21 mouse cellular contexts compared by ENCODE assay signal in the genomic region with DNA sequence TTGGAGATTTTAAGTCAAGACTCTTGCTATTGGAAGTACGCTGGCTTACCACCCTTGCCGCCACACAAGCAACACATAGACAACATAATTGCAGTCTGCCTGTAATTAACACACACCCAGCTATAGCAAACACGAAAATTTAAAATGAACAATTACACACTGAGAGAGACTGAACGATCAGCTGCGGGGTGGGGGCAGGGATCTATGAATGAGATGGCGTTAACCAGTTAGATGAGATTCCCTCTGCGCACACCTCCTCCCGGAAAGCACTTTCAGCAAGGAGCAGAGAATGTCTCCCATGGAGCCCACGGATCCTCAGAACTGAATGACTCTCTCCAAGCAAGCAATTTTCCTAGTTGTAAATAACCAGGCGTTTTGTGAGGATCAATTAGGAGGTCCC.
A peak's percentile ranks its signal among the peaks of the same experiment; 100 is the strongest.
DNase-seq lines count a peak whose midpoint lies in the region; ATAC-seq and TF ChIP-seq lines count a peak whose summit lies in the region.
"Had no signal": no experiment of that assay in that cellular context is flagged by ENCODE, and none has a peak within 500 bp of the region (broad histone marks: within the 10 kb centered on the region; RNA-seq: fewer than 3 reads in every experiment).

No protein-coding gene starts in this region.

- TF ChIP-seq POLR2A in brain, embryonic 14.5 days (IDR thresholded peaks at IDR 0.05; ENCODE audit: borderline replicate concordance, extremely low read depth, insufficient read depth, insufficient read length, poor library complexity, severe bottlenecking): no peak

- H3K9me3 ChIP-seq in hindbrain, embryonic 13.5 days: no peaks in the 10 kb centered on the region
- H3K9me3 ChIP-seq in hindbrain, embryonic 12.5 days (replicated peaks): no peaks in the 10 kb centered on the region
- H3K9me3 ChIP-seq in forebrain, embryonic 14.5 days (replicated peaks; ENCODE audit: control insufficient read depth, low read length): no peaks in the 10 kb centered on the region; the same call in 1 of the 2 replicates
- no peaks in the 10 kb centered on the region for H3K9me3 ChIP-seq in forebrain, postnatal 0 days (ENCODE audit: low read length)
- no peaks in the 10 kb centered on the region for H3K9me3 ChIP-seq in heart, embryonic 10.5 days
- H3K9me3 ChIP-seq in kidney, embryonic 15.5 days (replicated peaks): no peaks in the 10 kb centered on the region
- H3K9me3 ChIP-seq: heart, embryonic 13.5 days; hindbrain, embryonic 15.5 days had no signal

- H3K4me2 ChIP-seq in hindbrain, embryonic 13.5 days: no peak overlapping the region
- no peak overlapping the region for H3K4me2 ChIP-seq in hindbrain, embryonic 12.5 days (replicated peaks)
- no peak overlapping the region for H3K4me2 ChIP-seq in forebrain, embryonic 14.5 days (ENCODE audit: low read length)
- no peak overlapping the region for H3K4me2 ChIP-seq in forebrain, postnatal 0 days (ENCODE audit: low read depth)
- H3K4me2 ChIP-seq in kidney, embryonic 15.5 days: no peak overlapping the region
- H3K4me2 ChIP-seq: heart, embryonic 13.5 days; hindbrain, embryonic 15.5 days had no signal

- peak overlapping the region; percentile 32; the same call in 1 of the 2 replicates for H3K27ac ChIP-seq in hindbrain, embryonic 13.5 days
- no peak overlapping the region for H3K27ac ChIP-seq in hindbrain, embryonic 12.5 days
- H3K27ac ChIP-seq in forebrain, embryonic 14.5 days (ENCODE audit: low read depth, low read length): no peak overlapping the region
- H3K27ac ChIP-seq in forebrain, postnatal 0 days (ENCODE audit: low read depth, low read length): no peak overlapping the region
- no peak overlapping the region for H3K27ac ChIP-seq in heart, embryonic 10.5 days
- no peak overlapping the region for H3K27ac ChIP-seq in kidney, embryonic 15.5 days
- H3K27ac ChIP-seq: heart, embryonic 13.5 days; hindbrain, embryonic 15.5 days had no signal

- H3K4me3 ChIP-seq in hindbrain, embryonic 13.5 days: no peak overlapping the region
- no peak overlapping the region for H3K4me3 ChIP-seq in hindbrain, embryonic 12.5 days
- no peak overlapping the region for H3K4me3 ChIP-seq in forebrain, embryonic 14.5 days (ENCODE audit: low read depth, low read length)
- no peak overlapping the region for H3K4me3 ChIP-seq in forebrain, postnatal 0 days (ENCODE audit: low read depth, low read length)
- H3K4me3 ChIP-seq in heart, embryonic 10.5 days: no peak overlapping the region
- H3K4me3 ChIP-seq in kidney, embryonic 15.5 days (replicated peaks): no peak overlapping the region
- H3K4me3 ChIP-seq: heart, embryonic 13.5 days; hindbrain, embryonic 15.5 days had no signal

- H3K4me1 ChIP-seq in hindbrain, embryonic 13.5 days (replicated peaks): peaks cover 42% of the 10 kb centered on the region
- H3K4me1 ChIP-seq in hindbrain, embryonic 12.5 days: peaks cover 21% of the 10 kb centered on the region
- H3K4me1 ChIP-seq in forebrain, embryonic 14.5 days (ENCODE audit: control insufficient read depth, insufficient read depth, low read length): 0 out of 2 replicates have a peak, but pooled peaks cover 2% of the 10 kb centered on the region
- H3K4me1 ChIP-seq in forebrain, postnatal 0 days (ENCODE audit: insufficient read depth): no peaks in the 10 kb centered on the region
- H3K4me1 ChIP-seq in heart, embryonic 10.5 days: peaks cover 49% of the 10 kb centered on the region
- peaks cover 14% of the 10 kb centered on the region for H3K4me1 ChIP-seq in kidney, embryonic 15.5 days

- DNase-seq in brain, embryonic 14.5 days (ENCODE audit: low read depth): peak; percentile 67
- peak; percentile 52 for DNase-seq in forebrain, embryonic 14.5 days (ENCODE audit: low spot score)
- no peak for DNase-seq in forebrain, postnatal 0 days
- DNase-seq in heart, embryonic 10.5 days (ENCODE audit: low spot score): no peak
- DNase-seq: adrenal gland, adult 2 months; adrenal gland, postnatal 14 days; cerebellum, adult 11-12 months; cerebellum, adult 8-10 months; cerebellum, postnatal 10 days; gastrocnemius, postnatal 25 days; heart, adult 18-20 months; heart, postnatal 14 days; heart, postnatal 4 days; kidney, adult 2 months had no signal

- TF ChIP-seq CTCF in brain, embryonic 14.5 days (IDR thresholded peaks at IDR 0.05; ENCODE audit: borderline replicate concordance, extremely low read depth, insufficient read depth, insufficient read length): no peak
- no peak for TF ChIP-seq CTCF in forebrain, postnatal 0 days (IDR thresholded peaks at IDR 0.05; ENCODE audit: low read depth)

- ATAC-seq in hindbrain, embryonic 13.5 days (ENCODE audit: low FRiP score): no peak
- ATAC-seq in hindbrain, embryonic 12.5 days (ENCODE audit: low FRiP score): no peak
- ATAC-seq in forebrain, embryonic 14.5 days: 0 out of 2 replicates have a peak, but pooled peaks have one; percentile 32
- ATAC-seq in forebrain, postnatal 0 days: peak; percentile 65
- no peak for ATAC-seq in kidney, embryonic 15.5 days (replicated peaks; ENCODE audit: low FRiP score)
- ATAC-seq: CD4-positive, CD25-positive, alpha-beta regulatory T cell, adult 4 months; intestine, postnatal 0 days had no signal

- 69% methylated on average over 10 of the region's 10 CpGs for WGBS in hindbrain, embryonic 13.5 days
- WGBS in hindbrain, embryonic 12.5 days: 77% methylated on average over 10 of the region's 10 CpGs
- 73% methylated on average over 10 of the region's 10 CpGs for WGBS in forebrain, embryonic 14.5 days
- 65% methylated on average over 10 of the region's 10 CpGs for WGBS in forebrain, postnatal 0 days
- WGBS in heart, embryonic 10.5 days: 90% methylated on average over 10 of the region's 10 CpGs
- 86% methylated on average over 10 of the region's 10 CpGs for WGBS in kidney, embryonic 15.5 days

- H3K36me3 ChIP-seq in hindbrain, embryonic 13.5 days: no peaks in the 10 kb centered on the region
- no peaks in the 10 kb centered on the region for H3K36me3 ChIP-seq in hindbrain, embryonic 12.5 days
- no peaks in the 10 kb centered on the region for H3K36me3 ChIP-seq in forebrain, embryonic 14.5 days (ENCODE audit: control insufficient read depth, insufficient read depth, low read length)
- H3K36me3 ChIP-seq in forebrain, postnatal 0 days (ENCODE audit: insufficient read depth): no peaks in the 10 kb centered on the region
- no peaks in the 10 kb centered on the region for H3K36me3 ChIP-seq in heart, embryonic 10.5 days
- H3K36me3 ChIP-seq in kidney, embryonic 15.5 days: no peaks in the 10 kb centered on the region
- H3K36me3 ChIP-seq: heart, embryonic 13.5 days; hindbrain, embryonic 15.5 days had no signal

- H3K27me3 ChIP-seq in hindbrain, embryonic 13.5 days: no peaks in the 10 kb centered on the region
- H3K27me3 ChIP-seq in hindbrain, embryonic 12.5 days: no peaks in the 10 kb centered on the region
- H3K27me3 ChIP-seq in forebrain, embryonic 14.5 days (replicated peaks; ENCODE audit: control insufficient read depth, insufficient read depth, low read length): no peaks in the 10 kb centered on the region
- H3K27me3 ChIP-seq in forebrain, postnatal 0 days (ENCODE audit: insufficient read depth, low read length): no peaks in the 10 kb centered on the region
- H3K27me3 ChIP-seq in heart, embryonic 10.5 days (ENCODE audit: insufficient read depth, poor library complexity, severe bottlenecking): no peaks in the 10 kb centered on the region
- H3K27me3 ChIP-seq in kidney, embryonic 15.5 days: no peaks in the 10 kb centered on the region
- H3K27me3 ChIP-seq: heart, embryonic 13.5 days; hindbrain, embryonic 15.5 days had no signal

- H3K9ac ChIP-seq in hindbrain, embryonic 13.5 days: no peak overlapping the region
- no peak overlapping the region for H3K9ac ChIP-seq in hindbrain, embryonic 12.5 days
- no peak overlapping the region for H3K9ac ChIP-seq in forebrain, embryonic 14.5 days (ENCODE audit: low read length)
- H3K9ac ChIP-seq in forebrain, postnatal 0 days: no peak overlapping the region
- no peak overlapping the region for H3K9ac ChIP-seq in kidney, embryonic 15.5 days
- H3K9ac ChIP-seq: heart, embryonic 13.5 days; hindbrain, embryonic 15.5 days had no signal

Comparison
In these comparisons a context has a peak if more than half of its experiments do, and no peak if none do; other contexts are left out.
1. DNase-seq: peak in brain, embryonic 14.5 days (single experiment) and forebrain, embryonic 14.5 days (single experiment); none in forebrain, postnatal 0 days (single experiment) and heart, embryonic 10.5 days (single experiment).
2. ATAC-seq: peak in forebrain, embryonic 14.5 days (single experiment) and forebrain, postnatal 0 days (single experiment); none in hindbrain, embryonic 13.5 days (single experiment), hindbrain, embryonic 12.5 days (single experiment) and kidney, embryonic 15.5 days (single experiment).